Mouse (Mus musculus): Measurements from ENCODE around the gene Tnfsf14. TPM values are rescaled to one million over a fixed set of nuclear protein-coding genes. Genes with fewer than 3 reads are reported as not detected.

Gene Tnfsf14
- 0.19 TPM in 1 of 2 replicates, not detected in the other for polyA plus RNA-seq (2014; fragmentation: Nextera tagmentation; extraction: Ambion mirVana)

DNA sequence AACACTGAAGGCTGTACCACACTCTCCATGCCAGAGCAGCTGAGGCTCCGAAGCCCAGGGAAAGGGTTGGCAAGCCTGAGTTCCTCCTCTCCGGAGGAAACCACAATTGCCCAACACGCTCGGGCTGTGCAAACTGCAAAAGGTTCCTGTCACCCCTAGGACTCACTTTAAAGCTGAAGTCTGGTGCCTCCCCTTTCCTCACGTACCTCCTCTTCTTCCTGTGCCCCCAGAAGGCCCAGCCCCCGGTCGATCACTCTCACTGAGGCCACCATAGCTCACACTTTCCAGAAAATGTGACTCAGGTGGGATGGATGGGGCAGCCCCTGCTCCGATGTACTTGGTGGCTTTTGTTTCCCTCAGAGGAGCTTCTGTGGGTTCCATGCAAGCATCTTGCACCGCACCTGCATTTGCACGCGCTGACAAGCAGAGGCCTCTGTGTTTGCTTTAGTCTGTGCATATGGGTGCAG lies at the start of gene Tnfsf14:
TSS of gene Tnfsf14 (minus strand) at position 137 of the 467 bp plus-strand sequence.
- Histone ChIP-seq H3K9me3 (ENCODE audit: control insufficient read depth, low read length) (no peaks in the 10 kb centered on the region), H3K4me2 (ENCODE audit: low read length) (no peak within 1 kb of the TSS), H3K4me3 (ENCODE audit: low read depth, low read length) (no peak within 1 kb of the TSS), H3K27ac (ENCODE audit: low read depth) (no peak within 1 kb of the TSS), H3K36me3 (ENCODE audit: control insufficient read depth, insufficient read depth, low read length) (no peaks in the 10 kb centered on the region), H3K4me1 (replicated peaks; ENCODE audit: control insufficient read depth, insufficient read depth, low read length) (no peaks in the 10 kb centered on the region), H3K27me3 (replicated peaks; ENCODE audit: control insufficient read depth, insufficient read depth, low read length) (no peaks in the 10 kb centered on the region), H3K9ac (ENCODE audit: low read length) (no peak within 1 kb of the TSS)
- DNase-seq (ENCODE audit: low spot score) (no peak), ATAC-seq (replicated peaks; ENCODE audit: low FRiP score, low TSS enrichment, low read depth) (no peak)
- 75% methylated on average over 11 of the region's 11 CpGs for WGBS

DNA sequence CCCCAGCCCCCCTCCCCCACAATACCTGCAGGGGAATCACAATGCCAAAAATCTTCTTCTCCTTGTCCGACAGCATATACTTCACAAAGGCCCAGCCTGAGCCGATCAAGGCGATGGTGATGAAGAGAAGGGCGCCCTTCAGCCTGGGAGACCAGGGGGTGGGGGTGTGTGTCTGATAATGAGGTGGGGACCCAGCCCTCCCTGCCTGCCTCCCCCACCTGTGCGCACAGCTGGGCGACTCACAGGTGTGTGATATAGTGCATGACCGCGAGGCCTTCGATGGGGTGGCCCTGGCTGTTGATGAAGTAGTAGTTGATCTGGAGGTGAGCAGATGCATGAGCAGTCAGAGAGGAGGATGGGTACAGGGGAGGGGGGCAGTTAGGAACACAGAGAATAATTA lies 43.2 kb upstream of the Tnfsf14 start:
- H3K4me1 ChIP-seq (replicated peaks; ENCODE audit: control insufficient read depth, insufficient read depth, low read length) = 0 out of 2 replicates have a peak, but pooled peaks cover 5% of the 10 kb centered on the region
- no peak for DNase-seq (ENCODE audit: low spot score)
- 91% methylated on average over 9 of the region's 9 CpGs for WGBS

DNA sequence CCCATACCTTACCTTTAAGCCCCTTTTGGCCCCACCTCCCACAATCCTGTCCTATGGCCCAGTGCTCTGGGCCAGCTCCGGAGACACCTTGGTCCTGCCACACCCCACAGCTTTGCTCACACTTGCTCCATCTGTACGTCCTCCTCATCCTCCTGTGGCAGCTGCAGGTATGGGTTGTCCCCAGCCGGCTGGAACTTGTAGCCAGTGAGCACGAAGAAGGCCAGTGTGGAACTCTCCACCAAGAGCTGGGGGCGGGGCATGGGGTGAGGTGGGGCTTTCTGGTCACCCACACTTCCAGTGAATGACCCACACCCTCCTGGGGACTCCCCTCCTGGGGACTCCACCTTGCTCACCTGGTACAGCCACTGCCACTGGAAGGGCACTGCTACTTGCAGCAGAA lies 41.8 kb upstream of the Tnfsf14 start:
- no peak overlapping the region for H3K4me2 ChIP-seq (ENCODE audit: low read length)
- 91% methylated on average over 5 of the region's 5 CpGs for WGBS
- no peak overlapping the region for H3K27ac ChIP-seq (ENCODE audit: low read depth)
- no peak overlapping the region for H3K9ac ChIP-seq (ENCODE audit: low read length)
- ATAC-seq (replicated peaks; ENCODE audit: low FRiP score, low TSS enrichment, low read depth) = no peak
- H3K9me3 ChIP-seq (ENCODE audit: control insufficient read depth, low read length) = no peaks in the 10 kb centered on the region
- no peaks in the 10 kb centered on the region for H3K27me3 ChIP-seq (replicated peaks; ENCODE audit: control insufficient read depth, insufficient read depth, low read length)
- H3K4me1 ChIP-seq (replicated peaks; ENCODE audit: control insufficient read depth, insufficient read depth, low read length) = 0 out of 2 replicates have a peak, but pooled peaks cover 8% of the 10 kb centered on the region
- DNase-seq (ENCODE audit: low spot score) = no peak
- no peak overlapping the region for H3K4me3 ChIP-seq (ENCODE audit: low read depth, low read length)
- H3K36me3 ChIP-seq (ENCODE audit: control insufficient read depth, insufficient read depth, low read length) = peaks cover 37% of the 10 kb centered on the region

More for the DNA sequence above, 43.2 kb upstream of the Tnfsf14 start:
- Histone ChIP-seq H3K4me2 (ENCODE audit: low read length) (no peak overlapping the region), H3K9me3 (ENCODE audit: control insufficient read depth, low read length) (no peaks in the 10 kb centered on the region), H3K36me3 (ENCODE audit: control insufficient read depth, insufficient read depth, low read length) (peaks cover 44% of the 10 kb centered on the region), H3K4me3 (ENCODE audit: low read depth, low read length) (no peak overlapping the region), H3K27me3 (replicated peaks; ENCODE audit: control insufficient read depth, insufficient read depth, low read length) (no peaks in the 10 kb centered on the region), H3K27ac (ENCODE audit: low read depth) (no peak overlapping the region), H3K9ac (ENCODE audit: low read length) (no peak overlapping the region)
- ATAC-seq (replicated peaks; ENCODE audit: low FRiP score, low TSS enrichment, low read depth) = no peak

DNA sequence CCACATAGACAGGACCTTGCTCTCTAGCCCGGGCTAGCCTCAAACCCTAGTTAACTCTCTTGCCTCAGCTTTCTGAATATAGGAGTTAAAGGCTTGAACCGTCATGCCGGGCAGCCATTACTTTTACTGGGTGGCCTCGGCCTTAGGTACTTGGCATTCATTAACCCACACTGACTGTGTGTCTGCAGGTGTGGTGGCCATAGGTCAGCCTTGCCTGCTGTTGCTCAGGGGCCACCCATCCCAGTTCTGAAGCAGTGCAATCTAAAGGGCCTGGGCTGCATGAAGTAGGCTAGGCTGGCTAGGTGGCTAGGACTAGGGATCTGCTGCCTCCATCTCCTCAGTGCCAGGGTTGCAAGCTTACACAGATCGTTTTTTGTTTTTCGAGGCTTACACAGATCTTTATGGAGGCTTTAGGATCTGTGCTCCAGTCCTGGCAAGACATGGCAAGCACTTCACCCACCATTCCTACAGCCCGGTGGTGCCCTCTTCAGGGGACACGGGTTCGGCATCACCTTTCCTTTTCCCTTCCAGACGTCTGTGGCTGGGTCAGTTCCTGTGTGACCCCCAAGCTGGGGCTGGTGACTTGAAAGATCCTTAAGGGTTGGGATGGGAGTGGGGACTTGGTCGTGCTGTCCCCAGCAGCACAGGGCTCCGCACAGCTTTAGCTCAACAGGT lies 40.4 kb upstream of the Tnfsf14 start:
- 0 out of 2 replicates have a peak, but pooled peaks cover 8% of the 10 kb centered on the region for H3K4me1 ChIP-seq (replicated peaks; ENCODE audit: control insufficient read depth, insufficient read depth, low read length)
- no peaks in the 10 kb centered on the region for H3K9me3 ChIP-seq (ENCODE audit: control insufficient read depth, low read length)
- peak; percentile 48 for ATAC-seq (replicated peaks; ENCODE audit: low FRiP score, low TSS enrichment, low read depth)
- H3K27ac ChIP-seq (ENCODE audit: low read depth) = no peak overlapping the region
- H3K9ac ChIP-seq (ENCODE audit: low read length) = no peak overlapping the region
- WGBS = 66% methylated on average over 12 of the region's 12 CpGs
- H3K4me2 ChIP-seq (ENCODE audit: low read length) = peak overlapping the region; percentile 8; the same call in 1 of the 2 replicates
- H3K27me3 ChIP-seq (replicated peaks; ENCODE audit: control insufficient read depth, insufficient read depth, low read length) = no peaks in the 10 kb centered on the region
- peaks cover 37% of the 10 kb centered on the region for H3K36me3 ChIP-seq (ENCODE audit: control insufficient read depth, insufficient read depth, low read length)
- H3K4me3 ChIP-seq (ENCODE audit: low read depth, low read length) = no peak overlapping the region
- DNase-seq (ENCODE audit: low spot score) = no peak

DNA sequence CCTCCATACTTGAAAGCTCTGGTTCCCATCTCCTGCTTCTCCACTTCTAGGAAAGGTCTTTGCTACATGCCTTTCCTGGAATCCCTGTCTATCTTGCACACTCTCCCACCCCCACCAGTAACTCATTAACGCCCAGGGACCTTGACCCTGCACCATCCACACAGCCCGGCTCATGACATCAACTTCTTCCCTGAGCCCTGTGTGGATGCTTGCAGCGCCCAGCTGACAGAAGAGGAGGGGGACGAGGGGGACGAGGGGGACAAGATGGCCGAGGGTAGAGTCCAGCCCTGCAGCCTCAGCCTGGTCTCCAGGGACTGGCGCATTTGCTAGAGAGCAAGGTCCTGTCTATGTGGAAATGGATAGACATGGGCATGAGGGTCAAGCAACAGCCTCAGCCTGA lies 39.1 kb upstream of the Tnfsf14 start:
- H3K27me3 ChIP-seq (replicated peaks; ENCODE audit: control insufficient read depth, insufficient read depth, low read length) = no peaks in the 10 kb centered on the region
- DNase-seq (ENCODE audit: low spot score) = peak; percentile 66
- H3K27ac ChIP-seq (ENCODE audit: low read depth) = peak overlapping the region; percentile 16
- no peak overlapping the region for H3K4me3 ChIP-seq (ENCODE audit: low read depth, low read length)
- H3K4me1 ChIP-seq (replicated peaks; ENCODE audit: control insufficient read depth, insufficient read depth, low read length) = 0 out of 2 replicates have a peak, but pooled peaks cover 8% of the 10 kb centered on the region
- no peaks in the 10 kb centered on the region for H3K9me3 ChIP-seq (ENCODE audit: control insufficient read depth, low read length)
- peak overlapping the region; percentile 28 for H3K4me2 ChIP-seq (ENCODE audit: low read length)
- ATAC-seq (replicated peaks; ENCODE audit: low FRiP score, low TSS enrichment, low read depth) = peak; percentile 71
- no peak overlapping the region for H3K9ac ChIP-seq (ENCODE audit: low read length)
- 39% methylated on average over 7 of the region's 7 CpGs for WGBS
- peaks cover 33% of the 10 kb centered on the region for H3K36me3 ChIP-seq (ENCODE audit: control insufficient read depth, insufficient read depth, low read length)

DNA sequence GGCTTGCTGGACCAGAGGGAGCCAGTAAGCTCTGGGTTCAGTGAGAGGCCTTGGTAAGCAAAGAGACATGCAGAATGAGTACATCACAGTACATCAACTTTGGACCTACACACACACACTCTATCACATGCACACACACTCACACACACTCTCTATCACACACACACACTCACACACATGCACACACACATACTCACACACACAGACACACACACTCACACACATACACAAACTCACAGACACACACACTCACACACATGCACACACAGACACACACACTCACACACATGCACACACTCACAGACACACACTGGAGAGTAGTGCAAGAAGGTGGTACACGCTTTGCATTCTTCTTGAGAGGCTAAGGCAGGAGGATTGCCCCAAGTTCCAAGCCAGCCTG lies 38.2 kb upstream of the Tnfsf14 start:
- Histone ChIP-seq H3K4me1 (replicated peaks; ENCODE audit: control insufficient read depth, insufficient read depth, low read length) (0 out of 2 replicates have a peak, but pooled peaks cover 8% of the 10 kb centered on the region), H3K4me3 (ENCODE audit: low read depth, low read length) (no peak overlapping the region), H3K9ac (ENCODE audit: low read length) (no peak overlapping the region), H3K4me2 (ENCODE audit: low read length) (no peak overlapping the region), H3K9me3 (ENCODE audit: control insufficient read depth, low read length) (no peaks in the 10 kb centered on the region), H3K27ac (ENCODE audit: low read depth) (no peak overlapping the region), H3K36me3 (ENCODE audit: control insufficient read depth, insufficient read depth, low read length) (peaks cover 25% of the 10 kb centered on the region), H3K27me3 (replicated peaks; ENCODE audit: control insufficient read depth, insufficient read depth, low read length) (no peaks in the 10 kb centered on the region)
- 100% methylated on average over 1 of the region's 1 CpGs for WGBS
- DNase-seq (ENCODE audit: low spot score) (no peak), ATAC-seq (replicated peaks; ENCODE audit: low FRiP score, low TSS enrichment, low read depth) (no peak)

DNA sequence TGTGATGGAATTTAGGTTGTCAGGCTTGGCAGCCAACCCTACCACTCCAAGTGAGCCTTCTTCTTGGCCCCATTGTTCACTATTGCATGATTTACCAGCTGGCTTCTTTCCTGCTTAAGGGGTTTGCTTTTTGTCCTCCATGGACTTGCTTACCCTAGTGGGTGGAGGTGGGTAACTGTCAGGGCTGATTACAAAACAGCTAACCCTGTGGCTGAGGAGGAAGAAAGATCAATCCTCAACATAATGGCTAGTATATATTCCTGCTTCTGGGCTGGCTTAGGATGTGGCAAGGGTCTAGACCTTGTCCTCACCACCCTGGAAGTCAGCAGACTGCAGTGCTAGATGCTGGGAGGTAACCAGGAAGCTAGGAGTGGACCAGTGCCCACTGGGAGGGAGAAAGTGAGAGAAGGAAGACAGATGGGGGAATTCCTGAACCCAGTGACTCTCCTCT lies 37.4 kb upstream of the Tnfsf14 start:
- DNase-seq (ENCODE audit: low spot score) = no peak
- Histone ChIP-seq H3K4me3 (ENCODE audit: low read depth, low read length) (no peak overlapping the region), H3K4me2 (ENCODE audit: low read length) (no peak overlapping the region), H3K4me1 (replicated peaks; ENCODE audit: control insufficient read depth, insufficient read depth, low read length) (0 out of 2 replicates have a peak, but pooled peaks cover 8% of the 10 kb centered on the region), H3K36me3 (ENCODE audit: control insufficient read depth, insufficient read depth, low read length) (peaks cover 18% of the 10 kb centered on the region), H3K9ac (ENCODE audit: low read length) (no peak overlapping the region), H3K27ac (ENCODE audit: low read depth) (no peak overlapping the region), H3K9me3 (ENCODE audit: control insufficient read depth, low read length) (no peaks in the 10 kb centered on the region), H3K27me3 (replicated peaks; ENCODE audit: control insufficient read depth, insufficient read depth, low read length) (no peaks in the 10 kb centered on the region)
- no peak for ATAC-seq (replicated peaks; ENCODE audit: low FRiP score, low TSS enrichment, low read depth)

DNA sequence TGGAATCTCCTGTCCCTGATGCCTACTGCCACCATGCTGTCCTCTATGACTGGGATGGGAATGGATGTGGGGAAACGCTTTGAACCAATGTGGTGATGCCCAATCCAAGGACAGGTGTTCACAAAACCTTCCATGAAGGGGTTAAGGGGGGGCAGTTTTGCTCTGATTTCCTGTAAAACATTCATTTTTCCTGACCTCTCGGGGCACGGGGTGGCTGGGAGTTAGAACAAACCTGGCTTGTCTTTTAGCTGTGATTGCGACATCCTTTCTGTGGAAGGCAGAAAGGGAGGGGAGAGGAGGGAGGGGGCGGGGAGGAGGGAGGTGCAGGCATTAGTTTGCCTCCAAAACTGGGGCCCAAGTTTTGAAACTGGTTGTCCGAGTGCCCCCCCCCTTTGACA lies 36.8 kb upstream of the Tnfsf14 start:
- ATAC-seq (replicated peaks; ENCODE audit: low FRiP score, low TSS enrichment, low read depth) (no peak), DNase-seq (ENCODE audit: low spot score) (no peak)
- no peak overlapping the region for H3K27ac ChIP-seq (ENCODE audit: low read depth)
- 43% methylated on average over 6 of the region's 6 CpGs for WGBS
- H3K4me1 ChIP-seq (replicated peaks; ENCODE audit: control insufficient read depth, insufficient read depth, low read length) = 0 out of 2 replicates have a peak, but pooled peaks cover 8% of the 10 kb centered on the region
- no peak overlapping the region for H3K9ac ChIP-seq (ENCODE audit: low read length)
- no peak overlapping the region for H3K4me3 ChIP-seq (ENCODE audit: low read depth, low read length)
- no peaks in the 10 kb centered on the region for H3K27me3 ChIP-seq (replicated peaks; ENCODE audit: control insufficient read depth, insufficient read depth, low read length)
- H3K9me3 ChIP-seq (ENCODE audit: control insufficient read depth, low read length) = no peaks in the 10 kb centered on the region
- no peak overlapping the region for H3K4me2 ChIP-seq (ENCODE audit: low read length)
- peaks cover 14% of the 10 kb centered on the region for H3K36me3 ChIP-seq (ENCODE audit: control insufficient read depth, insufficient read depth, low read length)
